Mouse (Mus musculus): ENCODE data around the gene Cbx4. TPM values are rescaled to one million over a fixed set of nuclear protein-coding genes. Genes with fewer than 3 reads are reported as not detected.

Cbx4 gene
- total RNA-seq, 2 experiments from 2014 or later, result 15.3 to 18.4 TPM

DNA sequence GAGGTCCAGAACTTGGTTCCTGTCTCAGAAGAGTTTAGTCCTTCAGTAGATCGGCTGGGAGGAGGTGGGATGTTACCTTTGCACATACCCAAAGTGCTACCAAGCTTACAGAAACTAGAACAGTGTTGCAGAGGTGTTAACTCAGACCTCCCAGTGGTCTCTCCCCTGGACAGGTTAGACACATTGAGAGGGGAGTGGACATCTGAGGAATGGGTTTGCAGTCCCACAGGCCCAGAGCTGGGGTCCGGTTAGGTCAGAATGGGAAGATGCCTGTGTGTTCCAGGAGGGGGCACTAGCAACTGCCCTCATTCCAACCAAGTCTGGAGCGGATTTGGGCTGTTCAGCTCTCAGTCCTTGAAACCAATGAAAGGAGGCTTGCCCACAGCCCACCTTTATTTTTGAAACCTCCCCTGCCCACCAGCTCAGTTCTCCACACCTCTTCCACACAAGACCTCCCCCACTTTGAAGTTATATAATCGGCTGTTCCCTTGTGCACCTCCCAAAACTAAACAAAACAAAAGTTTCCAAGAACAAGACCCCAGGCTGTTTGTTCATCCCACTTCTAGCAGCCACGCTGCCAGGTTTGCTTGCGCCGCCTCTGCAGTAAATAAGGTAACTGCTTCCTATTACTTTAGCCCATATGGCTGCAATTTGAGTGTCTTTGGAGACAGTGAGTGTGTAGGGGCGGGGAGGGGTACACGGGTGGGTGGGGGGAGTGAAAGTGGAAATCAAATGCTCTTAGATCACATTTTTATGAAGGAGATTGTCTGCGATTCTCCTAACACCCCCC is 42.1 kb downstream of the Cbx4 start:
- no peak for ATAC-seq (ENCODE audit: poor library complexity, severe bottlenecking)

DNA sequence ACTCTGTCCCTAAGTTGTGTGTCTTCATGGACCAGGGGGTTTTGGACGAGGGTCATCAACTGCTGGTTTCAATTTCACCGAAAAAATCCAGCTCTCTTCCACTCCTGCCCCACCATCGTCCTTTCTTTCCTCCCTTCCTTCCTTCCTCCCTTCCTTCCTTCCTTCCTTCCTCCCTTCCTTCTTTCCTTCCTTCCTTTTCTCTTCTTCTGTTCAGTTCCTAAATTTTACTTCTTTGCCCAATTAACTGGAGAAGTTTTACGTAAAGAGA is 42.8 kb downstream of the Cbx4 start:
- no peak for ATAC-seq (ENCODE audit: poor library complexity, severe bottlenecking)

DNA sequence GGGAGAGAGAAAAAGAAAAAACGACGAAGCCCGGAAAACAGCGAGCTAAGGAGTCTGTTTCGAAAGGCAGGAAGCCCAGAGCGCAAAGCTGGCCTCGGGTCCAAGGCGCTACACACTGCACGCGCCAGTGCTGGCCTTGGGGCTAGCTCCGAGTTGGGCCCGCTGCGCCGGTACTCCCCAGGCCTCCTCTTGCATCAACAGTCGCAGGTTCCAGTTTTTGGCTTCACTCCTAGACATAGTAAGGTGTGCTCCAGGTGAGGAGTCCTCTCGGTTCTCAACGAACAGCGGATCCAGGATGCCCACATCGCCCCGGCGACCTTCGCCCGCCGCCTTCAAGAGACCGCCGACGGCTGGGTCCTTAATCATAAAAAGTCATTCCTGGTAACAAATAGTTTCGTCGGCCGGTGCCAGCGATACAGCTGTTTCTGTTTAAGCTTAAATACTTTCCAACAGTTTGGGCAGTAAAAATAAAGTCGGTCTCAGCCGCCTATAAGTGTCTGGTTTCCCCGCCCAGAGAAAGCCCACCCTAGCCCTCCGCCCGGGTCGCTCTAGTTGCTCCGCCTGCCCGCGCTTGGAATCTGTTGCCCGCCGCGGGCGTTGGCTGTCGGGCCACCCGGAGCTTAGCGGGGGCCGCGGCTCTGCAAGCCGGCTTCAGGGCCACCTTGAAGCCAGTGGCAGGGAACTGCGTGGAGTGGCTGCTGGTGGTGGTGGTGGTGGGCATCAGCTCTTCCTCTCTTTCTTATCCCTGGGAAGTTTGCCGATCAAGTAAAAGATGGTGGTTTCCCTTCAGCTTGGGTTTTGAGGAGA is 43.4 kb downstream of the Cbx4 start:
- no peak for ATAC-seq (ENCODE audit: poor library complexity, severe bottlenecking)

DNA sequence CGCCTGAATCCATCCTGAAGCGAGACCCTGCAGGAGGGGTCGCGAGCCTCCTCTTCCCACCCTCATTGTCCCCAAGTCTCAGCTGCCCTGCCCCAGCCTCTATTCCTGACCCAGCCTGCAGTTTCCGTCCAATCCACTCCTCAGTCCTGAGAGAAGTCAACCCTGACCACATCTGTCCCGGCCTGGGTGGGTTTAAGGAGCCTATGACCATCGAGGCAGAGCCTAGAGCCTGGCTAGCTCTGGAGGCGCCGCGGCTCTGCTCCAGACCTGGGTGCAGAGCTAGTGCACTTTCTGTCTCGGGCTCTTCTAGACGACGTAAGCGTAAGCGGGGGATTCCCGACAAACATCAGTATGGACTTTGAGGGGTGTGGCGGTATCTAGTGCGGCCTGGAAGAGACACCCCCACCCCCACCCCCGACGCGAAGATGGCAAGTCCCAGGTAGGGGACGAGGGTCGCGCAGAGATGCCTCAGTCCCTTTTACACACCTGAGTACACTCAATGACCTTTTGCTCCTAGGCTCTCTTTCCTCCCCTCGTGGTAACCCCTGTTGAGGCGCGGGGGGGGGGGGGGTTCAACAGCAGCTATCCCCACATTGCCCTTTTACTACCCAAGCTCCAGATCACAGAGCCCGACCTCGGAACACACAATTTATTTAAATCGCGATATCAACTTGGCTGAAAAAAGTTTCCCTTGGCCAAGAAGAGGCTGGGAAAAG is 44.1 kb downstream of the Cbx4 start:
- ATAC-seq (ENCODE audit: poor library complexity, severe bottlenecking), result no peak

DNA sequence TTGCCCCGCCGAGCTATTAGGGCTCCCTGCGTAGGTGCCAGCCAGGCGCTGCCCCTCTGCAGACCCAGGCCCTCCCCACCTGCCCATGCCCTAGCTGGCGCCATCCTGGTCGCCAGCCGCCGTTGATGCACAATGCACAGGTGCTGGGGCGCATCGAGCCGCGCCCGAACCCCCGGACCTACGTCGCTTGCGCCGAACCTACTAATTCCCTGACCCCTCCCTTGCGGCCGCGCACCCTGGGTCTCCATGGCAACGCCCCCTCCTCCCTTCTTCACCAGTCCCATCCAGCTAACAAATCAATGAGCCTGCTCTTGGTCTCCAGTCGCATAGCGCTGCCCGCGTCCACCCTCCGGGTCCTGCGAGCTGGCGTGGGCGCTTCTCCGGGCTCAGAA is 44.7 kb downstream of the Cbx4 start:
- ATAC-seq (ENCODE audit: poor library complexity, severe bottlenecking), result 0 out of 2 replicates have a peak, but pooled peaks have one; percentile 0

DNA sequence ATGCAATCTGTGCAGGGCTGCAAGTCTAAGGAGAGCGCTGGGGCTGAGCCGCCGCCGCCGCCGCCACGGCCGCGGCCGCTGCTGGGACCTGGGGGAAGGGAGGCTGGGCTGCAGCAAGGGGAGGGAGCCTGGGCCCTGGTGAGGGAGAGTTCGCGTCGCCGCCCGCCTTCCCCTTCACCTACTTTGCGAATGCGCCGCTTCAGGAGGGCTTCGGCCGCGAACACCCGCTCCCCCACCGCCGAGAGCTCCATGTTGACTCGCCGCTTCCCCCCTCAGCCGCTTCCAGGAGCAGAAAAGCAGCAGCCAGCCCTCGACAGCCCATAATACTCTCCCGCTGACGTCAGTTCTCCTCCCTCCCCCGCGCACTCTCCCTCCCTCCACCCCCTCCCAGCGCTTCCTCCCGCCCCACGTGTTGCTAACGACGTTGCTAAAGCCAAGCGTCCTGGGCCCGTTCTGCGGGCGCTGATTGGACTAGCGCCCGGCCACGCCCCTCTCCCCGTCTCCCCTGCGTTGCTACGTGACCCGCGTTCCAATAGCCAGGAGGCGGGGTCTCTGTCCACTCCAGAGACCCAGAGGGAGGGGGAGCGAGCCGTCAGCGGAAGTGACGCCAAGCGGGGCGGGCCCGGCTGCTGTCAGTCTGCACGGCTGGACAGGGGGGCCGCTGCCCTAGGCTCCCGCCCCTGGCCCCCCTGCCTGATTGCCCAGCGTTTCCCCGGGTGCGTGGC is 45.3 kb downstream of the Cbx4 start, which contains the start of gene Cbx8:
Cbx8 (minus strand) TSS at position 370 of the 725 bp plus-strand sequence.
- peak; percentile 93 for ATAC-seq (ENCODE audit: poor library complexity, severe bottlenecking)

DNA sequence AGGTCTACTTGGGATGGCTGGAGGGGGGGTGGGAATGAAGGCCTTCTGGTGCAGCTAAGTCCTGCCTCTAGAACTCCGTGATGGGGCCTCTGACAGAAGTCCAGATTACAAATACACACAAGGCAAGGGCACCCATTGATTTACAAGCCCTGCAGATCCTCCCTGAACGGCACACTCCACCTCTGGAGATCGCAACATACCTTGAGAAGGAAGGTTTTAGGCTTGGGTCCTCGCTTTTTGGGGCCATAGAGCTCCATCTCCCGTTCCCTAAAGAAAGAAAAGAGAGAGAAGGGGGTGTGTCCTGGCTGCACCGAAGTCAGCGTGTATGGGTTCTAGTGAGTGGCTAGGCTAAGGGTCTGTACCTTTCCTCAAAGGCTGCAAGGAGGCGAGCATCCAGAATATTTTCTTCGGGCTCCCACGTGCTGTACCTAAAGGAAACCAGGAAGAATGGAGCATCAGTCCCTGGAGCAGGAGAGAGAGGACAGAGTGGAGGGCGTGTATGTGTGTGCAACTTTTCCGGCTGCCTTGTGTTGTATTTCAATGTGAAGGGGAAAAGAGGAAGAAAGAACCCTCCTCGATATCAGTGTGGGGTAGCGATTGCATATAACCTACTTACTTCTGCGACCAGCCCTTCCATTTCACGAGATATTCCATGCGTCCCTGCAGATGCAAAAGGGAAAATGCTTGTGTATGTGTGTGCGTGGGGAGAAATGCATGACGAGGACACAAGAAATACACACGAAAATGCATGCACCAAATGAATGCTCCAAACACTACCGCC is 46.1 kb downstream of the Cbx4 start:
- ATAC-seq (ENCODE audit: poor library complexity, severe bottlenecking), result 0 out of 2 replicates have a peak, but pooled peaks have one; percentile 17

DNA sequence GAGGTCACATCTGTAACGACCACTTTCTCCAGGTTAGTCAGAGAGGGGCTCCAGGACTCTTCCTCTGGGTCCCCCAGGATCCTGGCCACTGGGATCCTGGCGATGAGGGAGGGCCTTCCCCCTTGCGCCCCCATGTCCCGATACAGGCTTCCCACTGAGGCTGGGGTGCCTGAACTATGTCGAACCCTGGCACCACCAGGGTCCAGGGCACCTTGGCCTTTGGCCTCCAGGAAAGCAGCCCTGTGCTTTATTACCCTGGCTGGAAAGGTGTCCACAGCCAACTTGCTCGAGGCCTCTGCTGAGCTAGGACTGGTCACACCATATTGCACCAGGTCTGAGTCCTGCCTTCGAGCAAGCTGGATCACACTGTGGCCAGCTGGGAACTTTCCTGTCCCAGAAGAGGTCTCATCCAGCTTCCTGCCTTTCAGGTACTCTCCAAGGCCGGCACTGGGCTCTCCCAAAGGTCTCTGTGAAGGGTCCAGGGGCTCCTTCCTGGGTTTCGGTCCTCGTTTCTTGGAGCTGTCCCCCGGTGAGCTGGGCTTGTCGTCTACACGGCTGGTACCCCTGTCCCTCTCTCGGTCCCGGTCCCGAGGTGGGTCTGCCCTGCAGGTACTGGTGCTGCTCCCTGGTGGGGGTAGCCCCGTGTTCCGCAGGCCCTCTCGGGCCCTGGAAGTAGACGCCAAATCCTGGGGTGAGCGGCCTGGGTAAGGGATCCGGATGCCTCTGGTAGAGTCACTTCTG is 47.1 kb downstream of the Cbx4 start:
- no peak for ATAC-seq (ENCODE audit: poor library complexity, severe bottlenecking)

DNA sequence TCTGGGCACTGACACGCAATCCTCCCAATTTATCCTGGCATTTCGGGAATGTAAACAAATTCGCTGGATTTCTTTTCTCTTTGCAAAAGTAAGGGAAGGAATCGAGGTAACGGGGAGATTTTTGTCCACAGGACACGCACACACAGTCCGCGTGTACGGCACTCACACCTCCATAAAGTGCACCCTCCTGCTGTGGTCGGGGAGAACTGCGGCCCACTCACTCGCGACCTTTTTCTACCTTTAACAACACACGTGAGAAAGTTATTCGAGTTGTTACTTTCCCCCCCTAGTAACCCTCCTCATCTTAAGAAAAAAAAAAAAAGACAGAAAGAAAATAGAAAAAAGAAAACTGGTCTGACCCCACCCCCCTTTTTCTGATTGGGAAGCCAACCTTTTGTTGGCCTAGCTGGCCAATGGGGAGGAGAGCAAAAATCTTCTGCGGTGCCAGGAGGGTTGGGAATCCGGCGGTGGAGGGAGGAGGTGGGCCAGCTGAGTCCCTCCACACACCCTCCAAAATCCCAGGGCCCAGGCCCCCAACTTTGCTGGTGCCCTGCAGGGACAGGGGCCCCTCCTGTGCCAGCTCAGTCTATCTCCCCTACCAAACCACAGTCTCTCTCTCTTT is 48.1 kb downstream of the Cbx4 start:
- ATAC-seq (ENCODE audit: poor library complexity, severe bottlenecking), result no peak

DNA sequence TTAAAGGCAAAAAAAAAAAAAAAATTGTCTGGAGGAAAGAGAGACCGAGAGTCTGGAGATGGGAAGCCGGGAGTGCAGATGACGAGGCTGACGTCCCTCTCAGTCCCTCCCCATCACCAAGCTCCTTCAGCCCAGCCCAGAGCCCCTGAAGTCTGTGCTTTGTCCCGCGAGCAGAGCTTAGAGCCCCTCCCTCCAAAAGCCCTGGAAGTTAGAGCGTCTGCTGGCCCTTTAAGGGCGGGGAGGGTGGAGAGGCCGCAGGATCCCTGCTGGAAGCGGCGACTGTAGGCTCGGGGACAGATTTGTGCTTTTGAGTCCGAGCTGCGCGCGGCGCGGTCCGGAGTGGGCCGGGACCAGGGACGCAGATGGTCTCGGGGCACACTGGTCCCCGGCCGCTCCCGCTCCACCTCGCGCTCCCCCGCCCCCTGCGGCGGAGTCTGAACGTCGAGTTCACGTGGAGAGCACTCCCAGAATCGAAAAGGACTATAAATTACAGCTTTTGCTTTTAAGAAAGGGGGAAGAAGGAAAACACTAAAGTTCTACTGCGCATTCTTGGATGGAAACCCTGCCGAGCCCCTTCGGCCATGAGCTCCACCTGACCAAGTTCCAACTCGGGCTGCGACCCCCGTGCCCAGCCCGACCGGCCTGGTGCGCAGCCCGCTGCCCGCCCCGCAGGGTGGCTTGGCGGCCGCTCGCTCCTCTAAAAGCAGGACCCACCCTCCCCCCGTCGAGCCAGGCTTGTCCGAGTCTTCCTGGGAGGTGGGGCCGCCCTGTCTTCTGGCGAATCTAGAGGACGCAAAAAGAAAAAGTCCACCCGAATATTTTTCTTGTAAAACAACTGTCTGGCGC is 48.9 kb downstream of the Cbx4 start:
- no peak for ATAC-seq (ENCODE audit: poor library complexity, severe bottlenecking)

DNA sequence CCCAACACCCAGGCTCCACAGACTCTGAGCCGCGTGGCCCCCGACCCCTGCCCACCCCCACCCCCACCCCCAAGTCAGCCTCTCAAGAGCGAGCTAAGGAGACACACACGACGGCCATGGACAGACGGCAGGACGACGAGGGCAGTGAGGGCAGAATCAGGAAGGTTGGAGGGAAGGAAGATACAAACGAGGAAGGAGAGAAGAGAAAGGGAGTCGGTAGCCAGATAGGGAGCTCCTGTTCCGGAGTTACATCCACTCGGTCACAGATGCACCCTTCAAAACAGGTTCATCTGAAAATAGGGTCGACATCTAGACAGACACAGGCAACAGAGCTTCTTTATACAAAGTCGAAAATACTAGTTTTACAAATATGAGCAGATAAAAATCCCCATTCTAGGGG is 49.6 kb downstream of the Cbx4 start:
- ATAC-seq (ENCODE audit: poor library complexity, severe bottlenecking), result no peak

DNA sequence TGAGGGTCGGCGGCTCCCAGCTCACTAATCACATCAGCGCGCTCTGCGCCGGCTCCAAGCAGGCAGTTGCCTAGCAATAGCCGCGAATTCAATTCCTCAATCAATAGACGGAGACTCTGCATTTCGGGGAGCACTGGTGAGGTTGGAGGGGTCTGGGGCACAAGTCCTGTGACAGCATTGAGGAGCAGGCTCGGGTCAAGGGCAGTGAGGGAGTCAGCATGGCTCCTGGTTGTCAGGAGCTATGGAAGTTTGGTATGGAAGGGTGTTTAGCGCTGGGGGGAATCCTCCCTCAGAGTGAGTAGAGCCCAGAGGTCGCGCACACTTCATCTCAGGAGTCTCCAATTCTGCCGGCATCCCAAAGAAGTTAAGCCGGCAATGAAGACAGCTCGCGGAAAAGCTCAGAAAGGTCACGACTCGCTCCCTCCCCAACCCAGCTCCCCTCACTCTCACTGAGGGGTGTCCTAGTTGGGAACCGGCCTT is 50.3 kb downstream of the Cbx4 start:
- ATAC-seq (ENCODE audit: poor library complexity, severe bottlenecking), result no peak

DNA sequence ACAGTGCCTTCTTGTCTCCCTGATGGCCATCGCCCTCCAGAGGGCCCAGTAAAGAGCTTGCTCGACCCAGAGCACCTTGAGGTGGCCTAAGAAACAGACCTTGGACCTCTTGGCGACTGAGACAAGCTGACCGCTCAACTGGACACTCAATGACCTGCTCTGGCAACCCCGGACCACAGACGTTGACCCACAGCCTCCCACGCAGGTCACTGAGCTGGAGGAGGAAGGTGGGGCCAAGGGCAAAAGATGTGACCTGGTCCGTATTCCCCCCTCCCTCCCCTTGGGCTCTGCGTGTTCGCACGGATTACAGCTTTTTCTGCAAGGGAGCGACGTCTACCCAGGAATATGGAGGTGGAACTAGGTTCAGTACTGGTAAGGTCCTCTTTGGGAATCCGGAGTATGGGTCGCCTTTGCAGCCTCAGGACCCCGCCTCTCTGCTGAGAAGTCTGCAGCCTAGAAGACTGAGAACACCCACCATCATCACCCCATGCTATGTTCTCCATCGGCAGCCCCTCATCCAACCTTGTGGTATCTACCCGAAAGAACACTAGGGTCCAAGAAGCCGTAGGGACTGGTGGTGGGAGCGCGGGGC is 50.8 kb downstream of the Cbx4 start:
- no peak for ATAC-seq (ENCODE audit: poor library complexity, severe bottlenecking)

DNA sequence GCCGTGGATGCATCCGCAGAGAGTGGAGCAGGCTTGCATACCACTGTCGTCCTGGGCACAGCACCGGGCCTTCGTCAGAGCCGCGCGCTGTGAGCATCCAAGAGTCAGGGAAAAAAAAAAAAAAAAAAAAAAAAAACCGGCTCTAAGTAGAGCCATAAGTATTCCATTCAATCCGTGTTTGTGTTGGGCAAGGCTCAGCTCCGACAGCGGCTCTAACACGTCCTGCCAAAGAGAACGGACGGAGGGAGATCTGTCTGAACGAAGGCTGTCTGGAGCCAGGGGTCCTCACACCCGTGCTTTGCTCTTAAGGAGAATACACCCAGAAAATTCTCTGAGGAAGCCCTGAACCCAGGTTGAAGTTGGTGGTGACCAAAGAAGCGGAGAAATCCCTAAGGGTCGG is 51.4 kb downstream of the Cbx4 start:
- ATAC-seq (ENCODE audit: poor library complexity, severe bottlenecking), result no peak

DNA sequence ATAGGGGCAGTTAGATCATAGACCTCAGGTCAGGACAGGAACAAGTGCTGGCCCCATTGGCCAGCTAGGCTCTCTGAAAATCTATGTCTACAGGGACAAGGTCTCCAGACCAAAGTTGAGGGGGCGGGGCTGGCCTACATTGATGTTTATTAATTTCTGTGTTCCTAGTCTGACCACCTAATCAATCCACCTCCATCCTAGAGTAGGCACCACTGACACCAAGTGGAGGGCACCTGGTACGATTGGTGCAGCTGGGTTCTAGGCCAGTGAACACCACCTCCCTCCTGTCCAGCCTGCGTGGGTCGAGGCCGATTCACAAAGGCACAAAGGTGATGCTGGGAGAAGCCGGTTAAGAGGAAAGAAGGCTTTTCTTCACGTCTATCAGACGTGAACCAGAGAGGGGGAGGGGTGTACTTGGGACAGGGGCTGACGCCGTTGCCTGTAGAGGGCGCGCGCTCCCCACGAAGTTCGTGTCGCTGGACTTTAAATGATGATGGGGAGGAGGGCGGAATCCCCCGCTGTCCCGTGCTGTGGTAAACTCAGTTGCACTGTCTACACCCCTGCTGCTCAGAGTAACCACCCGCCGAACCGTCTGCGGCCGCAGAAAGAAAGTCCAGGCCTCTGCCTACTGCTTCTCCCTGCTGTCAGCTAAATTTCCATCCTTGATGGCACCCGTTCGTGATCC is 52.0 kb downstream of the Cbx4 start:
- peak; percentile 97 for ATAC-seq (ENCODE audit: poor library complexity, severe bottlenecking)

All from megakaryocyte, adult 5-6 weeks (primary cell).